Mouse (Mus musculus) splenic B cell, adult 2 months (primary cell): ENCODE data around the gene Vgll4.

Experiments used
- DNase-seq: peaks from one replicate; pipeline ENCODE4 v3.0.0-alpha.2; 2011; ENCODE audit warnings: low read depth, low spot score
- H3K27me3 ChIP-seq: 2 replicates; pipeline ENCODE4 v1.6.1; 2012; ENCODE audit warnings: mild to moderate bottlenecking, low read length, moderate library complexity, mixed read lengths; ENCODE audit not compliant: control insufficient read depth, poor library complexity, insufficient read depth, severe bottlenecking
- H3K36me3 ChIP-seq: 2 replicates; pipeline ENCODE4 v1.6.1; 2012; ENCODE audit warnings: mild to moderate bottlenecking, low read length, moderate library complexity, mixed read lengths; ENCODE audit not compliant: control insufficient read depth, poor library complexity, insufficient read depth, severe bottlenecking

Vgll4 gene

DNA sequence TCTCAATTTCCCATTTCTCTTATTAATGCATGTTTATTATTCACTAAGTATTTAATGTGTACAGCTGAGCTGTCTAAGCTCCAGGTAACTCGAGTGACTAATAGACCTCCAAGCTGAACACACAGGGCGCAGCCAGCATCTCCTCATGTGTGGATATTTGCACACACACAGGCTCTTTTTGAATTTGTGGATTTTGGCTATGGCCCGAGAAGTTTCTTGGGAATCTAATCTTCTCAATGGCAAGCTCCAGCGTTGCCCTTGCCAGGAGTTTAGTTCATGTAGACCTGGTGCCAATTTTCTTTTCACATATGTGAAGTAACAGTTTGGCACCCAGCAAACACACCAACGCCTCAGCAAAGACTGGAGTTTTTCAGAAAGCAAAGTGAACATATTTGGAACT lies 157.5 kb downstream of the Vgll4 start:
- Histone ChIP-seq H3K27me3 (no peaks in the 10 kb centered on the region), H3K36me3 (no peaks in the 10 kb centered on the region)
- DNase-seq, result no peak
